Mouse (Mus musculus) midbrain, postnatal 0 days (tissue): Measurements from ENCODE around the gene Msrb3. TPM values are rescaled to one million over a fixed set of nuclear protein-coding genes. Genes with fewer than 3 reads are reported as not detected.

ENCODE experiments used
- ATAC-seq: fragments of 200-750 bp; cut with Nextera tagmentation; 2 replicates; pipeline ENCODE4 v1.8.0; 2017; ENCODE audit warnings: moderate number of reproducible peaks, mild to moderate bottlenecking, moderate TSS enrichment, moderate library complexity; ENCODE audit not compliant: low FRiP score
- DNase-seq: peaks from one replicate; pipeline ENCODE4 v3.0.0-alpha.2; 2015; ENCODE audit warnings: low spot score
- H3K27ac ChIP-seq: fragments of 300-500 bp; sonication (generic); 2 replicates; pipeline ENCODE4 v1.5.1; 2014; ENCODE audit warnings: low read depth, mild to moderate bottlenecking, low read length, mixed read lengths
- H3K27me3 ChIP-seq: fragments of 300-500 bp; sonication (generic); 2 replicates; pipeline ENCODE4 v1.6.1; 2014; ENCODE audit warnings: low read length, control low read depth, mixed read lengths; ENCODE audit not compliant: insufficient read depth
- H3K36me3 ChIP-seq: fragments of 300-500 bp; sonication (generic); 2 replicates; pipeline ENCODE4 v1.6.1; 2014; ENCODE audit warnings: low read length, control low read depth, mixed read lengths; ENCODE audit not compliant: insufficient read depth
- H3K4me1 ChIP-seq: fragments of 300-500 bp; sonication (generic); 2 replicates; pipeline ENCODE4 v1.6.1; 2014; ENCODE audit warnings: mild to moderate bottlenecking, control low read depth, antibody characterized with exemption, low read length, mixed read lengths; ENCODE audit not compliant: insufficient read depth
- H3K4me2 ChIP-seq: fragments of 300-500 bp; sonication (generic); 2 replicates; pipeline ENCODE4 v1.6.1; 2014; ENCODE audit warnings: low read depth, mild to moderate bottlenecking, low read length, mixed read lengths; ENCODE audit not compliant: poor library complexity, severe bottlenecking
- H3K4me3 ChIP-seq: fragments of 300-500 bp; sonication (generic); 2 replicates; pipeline ENCODE4 v1.5.1; 2014; ENCODE audit warnings: low read depth, mild to moderate bottlenecking, low read length, moderate library complexity
- H3K9ac ChIP-seq: fragments of 300-500 bp; sonication (generic); replicated peaks from 2 replicates; pipeline ENCODE4 v1.6.1; 2014; ENCODE audit warnings: mild to moderate bottlenecking, low read length, moderate library complexity, mixed read lengths; ENCODE audit not compliant: poor library complexity, severe bottlenecking
- H3K9me3 ChIP-seq: fragments of 300-500 bp; sonication (generic); 2 replicates; pipeline ENCODE4 v1.6.1; 2016; ENCODE audit warnings: low read length, control low read depth
- CTCF ChIP-seq: IDR thresholded peaks from 2 replicates; pipeline ENCODE4 v1.5.1; 2016; ENCODE audit warnings: antibody characterized with exemption, mild to moderate bottlenecking
- WGBS: fragments of 180-500 bp; shearing (Covaris S2); extraction: QIAGEN DNeasy Blood & Tissue Kit; methylation state at CpG from one replicate; pipeline ENCODE4 v1.1.7; 2014; 5-methylcytosine and 5-hydroxymethylcytosine counted together
- polyA plus RNA-seq: library from polyadenylated mRNA; unstranded; fragments of >200 nt; fragmentation: Nextera tagmentation; extraction: Ambion mirVana; gene quantifications from 2 replicates; pipeline ENCODE4 v1.2.1, GENCODE M21; 2015
- total RNA-seq: library from RNA; depleted of rRNA; stranded (reverse); fragments of >200 nt; gene quantifications from 2 replicates; pipeline ENCODE4 v1.2.3, GENCODE M21; 2014

Gene Msrb3
- total and polyA plus RNA-seq, 2 experiments from 2014 or later = 0.72 to 5.6 TPM

- H3K4me2 ChIP-seq = no peak overlapping the region
- H3K4me1 ChIP-seq = no peaks in the 10 kb centered on the region
- H3K4me3 ChIP-seq = no peak overlapping the region
- ATAC-seq = no peak
- no peaks in the 10 kb centered on the region for H3K9me3 ChIP-seq
- no peak overlapping the region for H3K9ac ChIP-seq
- no peak for DNase-seq
- H3K36me3 ChIP-seq = no peaks in the 10 kb centered on the region
- H3K27me3 ChIP-seq = no peaks in the 10 kb centered on the region
- 68% methylated on average over 9 of the region's 9 CpGs for WGBS
- no peak overlapping the region for H3K27ac ChIP-seq
- TF ChIP-seq CTCF = no peak
Observed at GRCm38 (mm10) chr10:120851196-120851781, 47.6 kb downstream of the Msrb3 start.

GRCm38 (mm10) chr10:120850391-120851195 lies 48.3 kb downstream of the Msrb3 start:
- no peak for ATAC-seq
- H3K27me3 ChIP-seq = no peaks in the 10 kb centered on the region
- no peaks in the 10 kb centered on the region for H3K4me1 ChIP-seq
- H3K36me3 ChIP-seq = no peaks in the 10 kb centered on the region
- H3K9ac ChIP-seq = no peak overlapping the region
- peak; percentile 14 for DNase-seq
- no peak overlapping the region for H3K4me3 ChIP-seq
- no peaks in the 10 kb centered on the region for H3K9me3 ChIP-seq
- H3K27ac ChIP-seq = no peak overlapping the region
- no peak for TF ChIP-seq CTCF
- 66% methylated on average over 24 of the region's 24 CpGs for WGBS
- no peak overlapping the region for H3K4me2 ChIP-seq

- Histone ChIP-seq H3K4me2 (no peak overlapping the region), H3K27me3 (no peaks in the 10 kb centered on the region), H3K4me3 (no peak overlapping the region), H3K27ac (no peak overlapping the region), H3K4me1 (no peaks in the 10 kb centered on the region), H3K36me3 (no peaks in the 10 kb centered on the region), H3K9me3 (no peaks in the 10 kb centered on the region), H3K9ac (no peak overlapping the region)
- ATAC-seq (no peak), DNase-seq (no peak)
- no peak for TF ChIP-seq CTCF
- 80% methylated on average over 7 of the region's 7 CpGs for WGBS
Observed at GRCm38 (mm10) chr10:120848677-120849076, 50.2 kb downstream of the Msrb3 start.

GRCm38 (mm10) chr10:120847785-120848184 lies 51.1 kb downstream of the Msrb3 start:
- no peak overlapping the region for H3K9ac ChIP-seq
- TF ChIP-seq CTCF = no peak
- no peak for ATAC-seq

GRCm38 (mm10) chr10:120839966-120840365 lies 58.9 kb downstream of the Msrb3 start:
- H3K4me1 ChIP-seq = no peaks in the 10 kb centered on the region
- no peak overlapping the region for H3K4me2 ChIP-seq
- TF ChIP-seq CTCF = no peak
- no peak overlapping the region for H3K9ac ChIP-seq
- no peak overlapping the region for H3K27ac ChIP-seq
- ATAC-seq (no peak), DNase-seq (no peak)
- no peaks in the 10 kb centered on the region for H3K9me3 ChIP-seq
- no peaks in the 10 kb centered on the region for H3K27me3 ChIP-seq
- H3K4me3 ChIP-seq = no peak overlapping the region
- no peaks in the 10 kb centered on the region for H3K36me3 ChIP-seq
- WGBS = 89% methylated on average over 7 of the region's 7 CpGs

More at GRCm38 (mm10) chr10:120847785-120848184, 51.1 kb downstream of the Msrb3 start:
- Histone ChIP-seq H3K27me3 (no peaks in the 10 kb centered on the region), H3K9me3 (no peaks in the 10 kb centered on the region), H3K4me3 (no peak overlapping the region), H3K27ac (no peak overlapping the region), H3K4me2 (no peak overlapping the region), H3K4me1 (no peaks in the 10 kb centered on the region), H3K36me3 (no peaks in the 10 kb centered on the region)
- DNase-seq = no peak
- WGBS = 85% methylated on average over 4 of the region's 4 CpGs

- H3K36me3 ChIP-seq = no peaks in the 10 kb centered on the region
- no peaks in the 10 kb centered on the region for H3K4me1 ChIP-seq
- no peak for TF ChIP-seq CTCF
Observed at GRCm38 (mm10) chr10:120834531-120834930, 64.4 kb downstream of the Msrb3 start.

More at GRCm38 (mm10) chr10:120834531-120834930, 64.4 kb downstream of the Msrb3 start:
- Histone ChIP-seq H3K4me3 (no peak overlapping the region), H3K9ac (no peak overlapping the region), H3K9me3 (no peaks in the 10 kb centered on the region), H3K27ac (no peak overlapping the region), H3K27me3 (no peaks in the 10 kb centered on the region), H3K4me2 (no peak overlapping the region)
- DNase-seq (no peak), ATAC-seq (no peak)
- WGBS = 100% methylated on average over 1 of the region's 1 CpGs
